Mouse (Mus musculus) neutrophil, adult 59 days (primary cell): ENCODE results near the gene AW209491. TPM values are rescaled to one million over a fixed set of nuclear protein-coding genes. Genes with fewer than 3 reads are reported as not detected.

Experiments
- total RNA-seq, 2 experiments: library from RNA; stranded (reverse); gene quantifications; 1 replicate in 1 of 2; 2 replicates in 1 of 2; pipeline ENCODE4 v1.2.4; 2023

AW209491 gene
- 1 to 10 TPM; 4.7 TPM for total RNA-seq

DNA sequence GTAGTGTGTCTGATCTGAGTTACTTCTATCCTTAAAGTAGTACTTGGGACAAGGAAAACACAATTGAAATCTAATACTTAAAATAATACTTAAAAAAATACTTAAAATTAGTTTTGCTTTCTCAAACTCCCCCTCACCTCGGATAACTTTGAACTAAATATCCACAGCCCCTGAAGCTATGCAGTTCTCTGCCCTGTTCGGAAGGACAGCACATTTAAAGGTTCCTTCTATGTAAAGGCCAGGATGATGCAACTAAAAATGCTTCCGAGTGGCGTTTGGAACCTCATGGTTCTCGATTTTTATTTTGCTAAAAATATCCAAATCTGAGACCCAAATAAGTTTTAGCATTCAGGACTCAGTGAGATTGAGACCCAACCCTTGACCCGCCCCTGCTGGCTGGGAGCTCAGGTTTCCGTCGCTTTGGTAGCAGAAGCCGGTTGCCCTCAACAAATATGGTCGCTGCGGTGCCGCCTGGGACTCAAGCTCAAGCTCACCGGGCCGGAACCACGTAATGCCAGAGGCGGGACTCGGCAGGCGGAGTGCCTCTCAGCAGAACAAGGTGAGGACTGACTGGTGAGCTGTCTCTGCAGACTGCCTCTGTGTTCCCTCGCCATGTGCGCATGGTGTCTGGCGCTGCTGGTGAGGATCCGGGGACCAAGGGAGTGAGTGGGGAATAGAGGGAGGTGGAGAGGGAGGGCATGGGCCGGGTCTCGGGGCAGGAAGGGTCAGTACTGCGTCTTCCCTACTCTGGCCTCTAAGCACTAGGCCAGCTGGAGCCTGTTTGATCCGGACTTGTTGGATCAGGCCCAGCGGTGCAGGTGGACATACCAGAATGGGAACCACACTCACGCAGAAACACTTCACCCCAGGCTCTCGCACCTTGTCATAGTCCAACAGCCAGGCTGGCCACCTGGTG lies at the start of gene AW209491:
Gene AW209491, plus strand, starts transcription at position 429 of the 916 bp plus-strand sequence.

DNA sequence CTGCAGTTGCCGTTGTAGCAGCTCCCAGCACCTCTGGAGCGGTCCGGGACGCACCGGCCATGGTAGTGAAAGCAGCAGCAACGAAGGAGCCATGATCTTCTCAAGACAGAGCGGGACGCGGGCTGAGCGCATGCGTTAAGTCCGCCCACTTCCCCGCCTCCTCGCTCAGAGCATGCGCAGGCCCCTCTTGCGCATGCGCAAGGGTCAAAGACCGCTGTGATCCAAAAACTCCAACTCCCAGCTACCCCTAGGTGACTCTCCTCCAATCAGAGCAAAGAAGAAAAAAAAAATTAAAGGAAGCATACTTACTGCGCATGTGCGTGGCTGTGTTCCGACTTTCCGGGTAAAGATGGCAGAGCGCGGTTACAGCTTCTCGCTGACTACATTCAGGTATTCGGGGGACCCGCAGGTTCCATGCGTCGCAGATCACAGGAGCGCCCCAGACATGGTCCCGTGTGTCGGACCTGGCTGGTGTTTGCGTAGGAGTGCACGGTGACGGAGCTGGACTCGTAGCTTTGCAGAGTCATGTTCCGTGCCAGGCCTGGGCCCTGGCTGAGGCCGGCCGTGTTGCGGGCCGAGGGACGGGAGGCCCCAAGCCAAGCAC lies 16.9 kb upstream of the AW209491 start, which contains the start of the genes Mrpl32 and Psma2:
Gene Mrpl32, minus strand, starts transcription at position 240 of the 604 bp plus-strand sequence.
Gene Psma2, plus strand, starts transcription at position 315 of the 604 bp plus-strand sequence.

Other genes starting within 250 kb of the AW209491 start
- gene Hecw1, start 106.9 kb upstream of the AW209491 start, total RNA-seq, result not detected
- gene Mrpl32, start 17.0 kb upstream of the AW209491 start, total RNA-seq, result 10 to 100 TPM; 18.9 to 20.4 TPM
- gene Psma2, start 16.9 kb upstream of the AW209491 start, total RNA-seq, result 10 to 100 TPM; 52.6 to 53.7 TPM